ENCODE assay signal across 18 mouse cellular contexts in genomic region chr13:98486161-98486560, GRCm38 (mm10). TPM values are rescaled to one million over a fixed set of nuclear protein-coding genes. Genes with fewer than 3 reads are reported as not detected.
"Had no signal": no experiment of that assay in that cellular context is flagged by ENCODE, and none has a peak within 500 bp of the region (broad histone marks: within the 10 kb centered on the region; RNA-seq: fewer than 3 reads in every experiment).

No protein-coding gene starts in this region.

- H3K36me3 ChIP-seq: kidney, embryonic 15.5 days; liver, embryonic 13.5 days had no signal

- H3K4me1 ChIP-seq: liver, embryonic 13.5 days had no signal

- H3K4me2 ChIP-seq: kidney, embryonic 15.5 days; liver, embryonic 13.5 days; midbrain, embryonic 11.5 days had no signal

- H3K27ac ChIP-seq: kidney, embryonic 15.5 days; left cerebral cortex, adult 2 months; liver, embryonic 13.5 days had no signal

- DNase-seq: kidney, postnatal 10 days; kidney, postnatal 36 days; layer of hippocampus, postnatal 36 days; liver, embryonic 13.5 days; lung, adult 2 months; lung, postnatal 14 days; lung, postnatal 4 days; midbrain, embryonic 14.5 days; thymus, postnatal 25 days had no signal

- H3K9me3 ChIP-seq: kidney, embryonic 15.5 days; liver, embryonic 13.5 days had no signal

- H3K9ac ChIP-seq: kidney, embryonic 15.5 days; liver, embryonic 13.5 days had no signal

- H3K27me3 ChIP-seq: kidney, embryonic 15.5 days; liver, embryonic 13.5 days had no signal

- H3K4me3 ChIP-seq: kidney, embryonic 15.5 days; left cerebral cortex, adult 2 months; liver, embryonic 13.5 days had no signal

RNA-seq across cellular contexts. Expression of gene Gm10320, which starts 5.6 kb away (rescaled TPM):
- total RNA-seq: layer of hippocampus, adult 8-10 months; layer of hippocampus, postnatal 10 days; layer of hippocampus, postnatal 36 days; left cerebral cortex, adult 2 months; left cerebral cortex, postnatal 10 days; left cerebral cortex, postnatal 36 days; midbrain, postnatal 0 days had no signal
- polyA plus RNA-seq: testis, adult 2 months had no signal
